Mouse (Mus musculus): ENCODE measurements around the gene Fam102b. TPM values are rescaled to one million over a fixed set of nuclear protein-coding genes. Genes with fewer than 3 reads are reported as not detected.

Fam102b gene
- polyA plus RNA-seq, 1 experiment from 2014 or later = 11.7 TPM

DNA sequence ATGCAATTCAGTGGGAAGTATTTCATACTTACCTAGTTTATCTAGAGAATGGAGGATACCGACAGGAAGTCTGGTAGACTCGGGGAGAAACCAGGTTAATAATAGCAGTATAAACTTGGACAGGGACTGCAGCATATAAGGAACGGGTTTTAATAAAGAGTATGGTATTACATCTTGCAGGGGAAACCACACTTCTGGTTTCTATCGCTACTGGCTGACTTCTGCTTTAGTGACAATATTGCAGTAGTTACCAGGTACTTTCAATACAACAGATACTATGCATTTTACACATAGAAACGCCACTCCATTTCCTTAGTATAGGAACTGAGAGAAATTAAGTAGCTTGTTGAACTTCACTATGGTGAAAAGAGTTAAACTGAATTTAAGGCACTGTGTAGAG is 19.2 kb downstream of the Fam102b start:
- Histone ChIP-seq H3K36me3 (no peaks in the 10 kb centered on the region), H3K4me3 (no peak overlapping the region), H3K9me3 (no peaks in the 10 kb centered on the region), H3K4me1 (no peaks in the 10 kb centered on the region), H3K9ac (replicated peaks) (no peak overlapping the region), H3K27me3 (no peaks in the 10 kb centered on the region), H3K4me2 (replicated peaks) (no peak overlapping the region), H3K27ac (replicated peaks) (no peak overlapping the region)
- WGBS = 92% methylated on average over 5 of the region's 5 CpGs
- no peak for ATAC-seq (ENCODE audit: low FRiP score, low read depth)

- Histone ChIP-seq H3K4me1 (no peaks in the 10 kb centered on the region), H3K36me3 (peaks cover 7% of the 10 kb centered on the region), H3K4me3 (no peak overlapping the region), H3K9me3 (no peaks in the 10 kb centered on the region), H3K4me2 (replicated peaks) (no peak overlapping the region), H3K27ac (replicated peaks) (no peak overlapping the region), H3K27me3 (no peaks in the 10 kb centered on the region), H3K9ac (replicated peaks) (no peak overlapping the region)
- no peak for ATAC-seq (ENCODE audit: low FRiP score, low read depth)
- WGBS = 84% methylated on average over 5 of the region's 5 CpGs
Observed at GRCm38 (mm10) chr3:109005777-109006176, 21.6 kb downstream of the Fam102b start.

DNA sequence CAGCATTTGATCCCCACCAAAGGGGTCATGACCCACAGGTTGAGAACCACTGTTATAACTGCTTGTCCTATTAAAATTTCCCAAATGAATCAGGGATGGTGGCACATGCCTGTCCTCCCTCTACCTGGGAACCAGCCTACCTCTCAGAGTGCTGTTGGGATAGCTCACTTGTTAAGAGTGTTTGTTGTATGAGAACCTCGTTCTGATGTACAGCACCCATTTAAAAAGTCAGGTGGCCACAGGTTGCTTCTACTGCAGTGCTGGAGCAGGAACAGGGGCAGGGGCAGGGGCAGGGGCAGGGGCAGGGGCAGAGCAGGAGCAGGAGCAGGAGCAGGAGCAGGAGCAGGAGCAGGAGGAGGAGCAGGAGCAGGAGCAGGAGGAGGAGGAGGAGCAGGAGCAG is 28.2 kb downstream of the Fam102b start:
- H3K9ac ChIP-seq (replicated peaks) = no peak overlapping the region
- no peak overlapping the region for H3K27ac ChIP-seq (replicated peaks)
- no peaks in the 10 kb centered on the region for H3K4me1 ChIP-seq
- no peak for ATAC-seq (ENCODE audit: low FRiP score, low read depth)
- no peak overlapping the region for H3K4me2 ChIP-seq (replicated peaks)
- H3K4me3 ChIP-seq = no peak overlapping the region
- WGBS = 93% methylated on average over 1 of the region's 1 CpGs
- H3K36me3 ChIP-seq = peaks cover 13% of the 10 kb centered on the region
- H3K9me3 ChIP-seq = no peaks in the 10 kb centered on the region
- H3K27me3 ChIP-seq = no peaks in the 10 kb centered on the region

DNA sequence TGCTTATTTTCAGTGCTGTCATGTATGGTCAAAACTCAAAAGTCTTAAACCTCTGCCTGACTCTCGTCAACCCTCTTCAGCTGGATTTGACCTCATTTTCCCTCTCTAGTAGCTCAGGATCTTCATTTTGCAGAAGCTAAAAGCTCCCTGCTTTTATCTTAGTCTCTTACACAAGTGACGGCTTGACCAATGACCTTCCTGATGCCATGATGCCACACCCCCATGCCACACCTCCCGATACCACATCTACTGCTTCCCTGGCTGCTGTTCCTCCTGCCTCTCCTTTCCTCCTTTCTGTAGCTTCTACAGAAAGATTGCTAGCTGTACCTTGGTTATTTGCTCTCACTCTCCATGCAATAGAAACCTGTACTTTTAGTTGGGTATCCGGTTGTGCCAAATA is 29.6 kb downstream of the Fam102b start:
- Histone ChIP-seq H3K9ac (replicated peaks) (no peak overlapping the region), H3K36me3 (peaks cover 13% of the 10 kb centered on the region), H3K27ac (replicated peaks) (no peak overlapping the region), H3K4me3 (no peak overlapping the region), H3K27me3 (no peaks in the 10 kb centered on the region), H3K4me2 (replicated peaks) (no peak overlapping the region), H3K9me3 (no peaks in the 10 kb centered on the region), H3K4me1 (no peaks in the 10 kb centered on the region)
- WGBS = 79% methylated on average over 4 of the region's 4 CpGs
- no peak for ATAC-seq (ENCODE audit: low FRiP score, low read depth)

DNA sequence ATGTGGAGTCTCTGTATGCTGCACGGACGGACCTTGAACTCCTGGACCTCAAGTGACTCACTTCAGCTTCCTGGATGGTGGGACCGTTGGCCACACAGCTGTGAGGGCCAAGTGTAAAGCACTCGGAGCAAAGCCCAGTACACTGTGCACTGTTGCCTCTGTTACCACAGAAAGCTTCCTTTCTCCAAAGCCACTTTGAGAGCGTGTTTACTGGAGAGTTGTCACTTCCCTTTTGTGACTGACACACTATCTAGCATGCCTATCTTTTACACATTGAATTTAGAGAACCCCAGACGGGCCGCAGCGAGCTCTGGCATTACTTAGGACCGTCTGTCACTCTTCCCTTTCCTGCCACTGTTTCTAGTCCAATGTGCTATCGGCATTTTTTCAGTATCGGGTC is 30.1 kb downstream of the Fam102b start:
- Histone ChIP-seq H3K4me2 (replicated peaks) (no peak overlapping the region), H3K9me3 (no peaks in the 10 kb centered on the region), H3K27ac (replicated peaks) (no peak overlapping the region), H3K27me3 (no peaks in the 10 kb centered on the region), H3K9ac (replicated peaks) (no peak overlapping the region), H3K4me1 (no peaks in the 10 kb centered on the region), H3K36me3 (peaks cover 12% of the 10 kb centered on the region), H3K4me3 (no peak overlapping the region)
- 88% methylated on average over 11 of the region's 11 CpGs for WGBS
- ATAC-seq (ENCODE audit: low FRiP score, low read depth) = no peak

- H3K36me3 ChIP-seq = peaks cover 8% of the 10 kb centered on the region; the same call in 1 of the 2 replicates
- whole genome bisulfite sequencing = 88% methylated on average over 2 of the region's 2 CpGs
- H3K4me1 ChIP-seq = no peaks in the 10 kb centered on the region
- no peak for ATAC-seq (ENCODE audit: low FRiP score, low read depth)
- H3K4me2 ChIP-seq (replicated peaks) = no peak overlapping the region
- H3K9me3 ChIP-seq = no peaks in the 10 kb centered on the region
- no peak overlapping the region for H3K4me3 ChIP-seq
- H3K27me3 ChIP-seq = no peaks in the 10 kb centered on the region
- no peak overlapping the region for H3K9ac ChIP-seq (replicated peaks)
- no peak overlapping the region for H3K27ac ChIP-seq (replicated peaks)
Observed at GRCm38 (mm10) chr3:108995379-108995778, 32.0 kb downstream of the Fam102b start.

GRCm38 (mm10) chr3:108994477-108994876 is 32.9 kb downstream of the Fam102b start:
- ATAC-seq (ENCODE audit: low FRiP score, low read depth) = no peak

GRCm38 (mm10) chr3:108989971-108990548 is 37.3 kb downstream of the Fam102b start:
- no peak overlapping the region for H3K4me2 ChIP-seq (replicated peaks)
- no peak overlapping the region for H3K27ac ChIP-seq (replicated peaks)
- no peaks in the 10 kb centered on the region for H3K27me3 ChIP-seq
- no peak overlapping the region for H3K4me3 ChIP-seq
- peaks cover 12% of the 10 kb centered on the region for H3K4me1 ChIP-seq
- no peaks in the 10 kb centered on the region for H3K9me3 ChIP-seq
- ATAC-seq (ENCODE audit: low FRiP score, low read depth) = no peak
- H3K9ac ChIP-seq (replicated peaks) = no peak overlapping the region
- H3K36me3 ChIP-seq = 0 out of 2 replicates have a peak, but pooled peaks cover 15% of the 10 kb centered on the region
- 85% methylated on average over 9 of the region's 9 CpGs for WGBS

More at GRCm38 (mm10) chr3:108994477-108994876, 32.9 kb downstream of the Fam102b start:
- H3K4me3 ChIP-seq = no peak overlapping the region
- no peaks in the 10 kb centered on the region for H3K27me3 ChIP-seq
- 0 out of 2 replicates have a peak, but pooled peaks cover 12% of the 10 kb centered on the region for H3K36me3 ChIP-seq
- no peak overlapping the region for H3K9ac ChIP-seq (replicated peaks)
- H3K9me3 ChIP-seq = no peaks in the 10 kb centered on the region
- 93% methylated on average over 2 of the region's 2 CpGs for WGBS
- H3K27ac ChIP-seq (replicated peaks) = no peak overlapping the region
- H3K4me1 ChIP-seq = no peaks in the 10 kb centered on the region
- H3K4me2 ChIP-seq (replicated peaks) = no peak overlapping the region

DNA sequence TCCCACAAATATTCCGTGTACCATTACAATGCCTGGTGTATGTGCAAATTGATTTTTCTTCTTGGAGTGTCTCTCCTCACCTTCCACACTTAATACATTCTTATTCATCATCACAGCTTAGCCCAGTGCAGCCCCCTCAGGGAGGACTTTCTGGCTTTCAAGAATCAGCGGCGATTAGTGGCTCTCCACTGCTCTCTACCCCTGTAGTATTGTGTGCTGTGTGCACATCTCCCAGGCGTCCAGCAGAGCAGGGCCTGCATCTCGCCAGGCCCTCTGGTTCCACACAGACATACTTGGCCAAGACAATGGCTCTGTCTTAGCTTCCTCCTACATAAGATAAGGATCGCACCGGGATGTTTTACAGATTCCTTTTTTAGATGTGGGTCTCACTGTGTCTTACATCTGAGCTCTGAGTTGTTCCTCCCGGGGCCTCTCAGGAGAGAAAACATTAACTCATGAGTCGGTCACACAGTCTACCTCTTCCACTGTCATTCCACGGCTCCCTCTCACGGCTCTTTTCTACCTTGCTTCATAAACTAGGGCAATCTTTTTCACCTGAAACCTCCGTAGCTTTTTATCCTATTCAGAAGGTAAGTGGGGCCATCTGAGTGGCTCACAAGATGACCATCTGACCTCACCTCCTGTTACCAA is 40.3 kb downstream of the Fam102b start:
- 0 out of 2 replicates have a peak, but pooled peaks cover 22% of the 10 kb centered on the region for H3K36me3 ChIP-seq
- H3K27ac ChIP-seq (replicated peaks) = peak overlapping the region; percentile 77
- 55% methylated on average over 12 of the region's 12 CpGs for WGBS
- H3K4me1 ChIP-seq = peaks cover 12% of the 10 kb centered on the region
- no peak overlapping the region for H3K4me3 ChIP-seq
- H3K9me3 ChIP-seq = no peaks in the 10 kb centered on the region
- H3K27me3 ChIP-seq = no peaks in the 10 kb centered on the region
- no peak overlapping the region for H3K9ac ChIP-seq (replicated peaks)
- H3K4me2 ChIP-seq (replicated peaks) = no peak overlapping the region
- ATAC-seq (ENCODE audit: low FRiP score, low read depth) = peak; percentile 78

DNA sequence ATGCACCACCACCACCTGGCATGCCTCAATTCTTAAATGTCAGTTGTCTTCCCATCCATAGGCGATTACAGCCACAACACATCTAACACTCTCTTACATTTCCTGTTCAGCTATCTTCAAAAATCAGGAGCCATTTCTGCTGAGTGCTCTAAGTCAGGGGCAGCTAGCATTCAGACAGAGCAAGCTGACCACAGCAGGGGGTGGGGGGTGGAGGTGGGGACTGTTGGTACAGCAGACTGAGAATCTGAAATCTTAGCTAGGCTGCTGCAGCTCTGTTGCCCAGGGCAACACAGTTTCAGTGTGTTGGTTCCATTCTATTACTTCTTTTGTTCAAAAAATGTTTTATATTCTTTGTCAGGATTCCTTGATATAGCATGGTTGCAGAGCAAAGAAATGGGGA is 40.9 kb downstream of the Fam102b start:
- WGBS = 79% methylated on average over 1 of the region's 1 CpGs
- no peak overlapping the region for H3K4me2 ChIP-seq (replicated peaks)
- peak; percentile 82 for ATAC-seq (ENCODE audit: low FRiP score, low read depth)

GRCm38 (mm10) chr3:108983989-108984388 is 43.4 kb downstream of the Fam102b start:
- Histone ChIP-seq H3K4me3 (no peak overlapping the region), H3K36me3 (peaks cover 21% of the 10 kb centered on the region), H3K27ac (replicated peaks) (no peak overlapping the region), H3K9ac (replicated peaks) (no peak overlapping the region), H3K9me3 (no peaks in the 10 kb centered on the region), H3K27me3 (no peaks in the 10 kb centered on the region), H3K4me2 (replicated peaks) (no peak overlapping the region), H3K4me1 (peaks cover 12% of the 10 kb centered on the region)
- ATAC-seq (ENCODE audit: low FRiP score, low read depth) = no peak
- WGBS = 85% methylated on average over 5 of the region's 5 CpGs

More for the DNA sequence above, 40.9 kb downstream of the Fam102b start:
- H3K9me3 ChIP-seq = no peaks in the 10 kb centered on the region
- H3K9ac ChIP-seq (replicated peaks) = no peak overlapping the region
- H3K36me3 ChIP-seq = 0 out of 2 replicates have a peak, but pooled peaks cover 22% of the 10 kb centered on the region
- H3K27me3 ChIP-seq = no peaks in the 10 kb centered on the region
- peaks cover 12% of the 10 kb centered on the region for H3K4me1 ChIP-seq
- no peak overlapping the region for H3K4me3 ChIP-seq
- H3K27ac ChIP-seq (replicated peaks) = peak overlapping the region; percentile 77

DNA sequence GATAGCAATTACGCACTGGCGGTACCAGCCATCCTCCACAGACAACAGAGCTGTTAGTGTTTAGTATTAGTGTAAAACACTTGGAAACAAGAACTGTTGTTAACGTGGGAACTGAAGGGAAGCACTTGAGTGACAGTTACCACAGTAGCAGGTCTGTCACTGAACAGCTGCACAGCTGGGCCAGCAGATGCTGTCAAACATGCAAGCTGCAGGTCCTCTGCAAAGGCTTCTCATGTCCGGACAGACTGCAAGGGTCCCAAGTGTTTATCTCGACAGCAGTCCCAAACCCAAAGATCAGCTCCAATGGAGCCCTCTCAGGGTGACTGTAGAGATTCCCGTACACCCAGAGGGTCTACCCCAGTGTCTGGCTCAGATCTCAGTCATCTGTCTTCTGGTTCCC is 45.5 kb downstream of the Fam102b start:
- Histone ChIP-seq H3K9ac (replicated peaks) (no peak overlapping the region), H3K4me3 (no peak overlapping the region), H3K36me3 (peaks cover 42% of the 10 kb centered on the region), H3K4me1 (peaks cover 5% of the 10 kb centered on the region), H3K27me3 (no peaks in the 10 kb centered on the region), H3K27ac (replicated peaks) (no peak overlapping the region), H3K4me2 (replicated peaks) (no peak overlapping the region), H3K9me3 (no peaks in the 10 kb centered on the region)
- no peak for ATAC-seq (ENCODE audit: low FRiP score, low read depth)
- WGBS = 86% methylated on average over 6 of the region's 6 CpGs

Measured in midbrain, embryonic 12.5 days (tissue).